Mouse (Mus musculus) neural tube, embryonic 11.5 days (tissue): Measurements from ENCODE around the gene Lrrc18. TPM values are rescaled to one million over a fixed set of nuclear protein-coding genes. Genes with fewer than 3 reads are reported as not detected.

ENCODE experiments used
- ATAC-seq: fragments of 200-750 bp; cut with Nextera tagmentation; 2 replicates; pipeline ENCODE4 v1.8.0; 2017; ENCODE audit warnings: moderate number of reproducible peaks, mild to moderate bottlenecking, moderate TSS enrichment, moderate library complexity; ENCODE audit not compliant: insufficient read depth, low FRiP score, low TSS enrichment
- DNase-seq: peaks from one replicate; pipeline ENCODE4 v3.0.0-alpha.2; 2015; ENCODE audit warnings: low spot score
- H3K27ac ChIP-seq: fragments of 300-500 bp; sonication (generic); 2 replicates; pipeline ENCODE4 v1.5.1; 2014; ENCODE audit warnings: low read depth, mild to moderate bottlenecking, low read length
- H3K27me3 ChIP-seq: fragments of 300-500 bp; sonication (generic); 2 replicates; pipeline ENCODE4 v1.6.1; 2014; ENCODE audit warnings: mild to moderate bottlenecking, low read length, mixed read lengths; ENCODE audit not compliant: control insufficient read depth, insufficient read depth
- H3K36me3 ChIP-seq: fragments of 300-500 bp; sonication (generic); 2 replicates; pipeline ENCODE4 v1.6.1; 2014; ENCODE audit warnings: mild to moderate bottlenecking, low read length, moderate library complexity, mixed read lengths; ENCODE audit not compliant: control insufficient read depth, insufficient read depth
- H3K4me1 ChIP-seq: fragments of 300-500 bp; sonication (generic); 2 replicates; pipeline ENCODE4 v1.6.1; 2014; ENCODE audit warnings: low read length, mixed read lengths; ENCODE audit not compliant: control insufficient read depth, insufficient read depth
- H3K4me2 ChIP-seq: fragments of 300-500 bp; sonication (generic); 2 replicates; pipeline ENCODE4 v1.6.1; 2014; ENCODE audit warnings: low read depth, mild to moderate bottlenecking, moderate library complexity
- H3K4me3 ChIP-seq: fragments of 300-500 bp; sonication (generic); 2 replicates; pipeline ENCODE4 v1.5.1; 2014; ENCODE audit warnings: low read depth, low read length
- H3K9ac ChIP-seq: fragments of 300-500 bp; sonication (generic); 2 replicates; pipeline ENCODE4 v1.6.1; 2014; ENCODE audit warnings: mild to moderate bottlenecking, low read length
- H3K9me3 ChIP-seq: fragments of 300-500 bp; sonication (generic); 2 replicates; pipeline ENCODE4 v1.6.1; 2016; ENCODE audit warnings: low read length; ENCODE audit not compliant: control insufficient read depth
- WGBS: fragments of 180-500 bp; shearing (Covaris S2); extraction: QIAGEN DNeasy Blood & Tissue Kit; methylation state at CpG from one replicate; pipeline ENCODE4 v1.1.7; 2014; 5-methylcytosine and 5-hydroxymethylcytosine counted together
- polyA plus RNA-seq: library from polyadenylated mRNA; unstranded; fragments of >200 nt; fragmentation: Nextera tagmentation; extraction: Ambion mirVana; gene quantifications from 2 replicates; pipeline ENCODE4 v1.2.1, GENCODE M21; 2014

Lrrc18 gene
- polyA plus RNA-seq: 0.20 and 0.24 TPM in 2 replicates

DNA sequence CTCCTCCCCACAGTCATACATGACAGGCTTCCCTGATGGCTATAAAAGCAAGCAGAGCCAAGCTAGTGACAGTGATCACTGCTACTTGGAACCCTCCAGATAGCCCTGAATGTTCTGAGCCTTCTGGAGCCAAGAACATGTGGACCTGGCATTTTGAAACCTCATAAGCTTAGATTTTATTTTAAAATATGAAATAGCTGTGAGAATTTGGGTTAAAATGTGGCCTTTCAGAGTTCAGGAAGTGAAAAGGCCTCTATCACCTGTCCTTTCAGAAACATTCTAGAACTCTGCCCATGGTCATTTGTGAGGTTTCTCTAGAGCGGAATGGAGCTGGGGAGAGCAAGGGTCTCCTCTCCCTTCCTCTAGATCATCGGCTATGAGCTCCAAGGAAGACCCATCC lies at the start of gene Lrrc18:
Gene Lrrc18 (plus strand): TSS at position 301 of the 400 bp plus-strand sequence.
- no peak within 1 kb of the TSS for H3K27ac ChIP-seq
- DNase-seq (no peak), ATAC-seq (no peak)
- H3K27me3 ChIP-seq: 0 out of 2 replicates have a peak, but pooled peaks cover 7% of the 10 kb centered on the region
- H3K4me1 ChIP-seq: peaks cover 10% of the 10 kb centered on the region; the same call in 1 of the 2 replicates
- H3K9ac ChIP-seq: no peak within 1 kb of the TSS
- no peak within 1 kb of the TSS for H3K4me3 ChIP-seq
- H3K4me2 ChIP-seq: no peak within 1 kb of the TSS
- H3K36me3 ChIP-seq: no peaks in the 10 kb centered on the region
- WGBS: 93% methylated on average over 2 of the region's 2 CpGs
- no peaks in the 10 kb centered on the region for H3K9me3 ChIP-seq

DNA sequence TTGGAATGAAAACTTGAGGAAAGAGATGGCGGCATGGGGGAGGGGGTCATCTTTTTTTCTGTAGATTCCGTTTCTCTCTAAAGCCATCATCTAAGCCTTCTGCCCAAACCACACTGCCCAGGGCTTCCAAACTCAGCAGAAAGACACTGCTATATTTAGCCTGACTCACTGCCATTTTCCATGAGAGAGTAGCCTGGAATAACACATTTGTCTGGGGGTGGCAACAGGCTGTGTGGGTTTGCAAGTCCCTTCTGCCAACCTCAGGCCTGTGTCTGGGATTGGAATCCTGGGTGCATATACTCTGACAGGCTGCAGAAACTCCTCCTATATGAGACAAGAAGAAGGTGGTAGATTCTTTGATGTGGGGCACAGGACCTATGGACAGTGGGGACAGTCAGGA lies 43.7 kb upstream of the Lrrc18 start:
- H3K4me2 ChIP-seq: no peak overlapping the region
- DNase-seq: no peak
- WGBS: 94% methylated on average over 2 of the region's 2 CpGs
- no peak overlapping the region for H3K4me3 ChIP-seq
- no peak overlapping the region for H3K9ac ChIP-seq
- H3K27me3 ChIP-seq: no peaks in the 10 kb centered on the region
- ATAC-seq: no peak
- no peak overlapping the region for H3K27ac ChIP-seq
- H3K9me3 ChIP-seq: no peaks in the 10 kb centered on the region
- no peaks in the 10 kb centered on the region for H3K36me3 ChIP-seq
- H3K4me1 ChIP-seq: peaks cover 4% of the 10 kb centered on the region; the same call in 1 of the 2 replicates

DNA sequence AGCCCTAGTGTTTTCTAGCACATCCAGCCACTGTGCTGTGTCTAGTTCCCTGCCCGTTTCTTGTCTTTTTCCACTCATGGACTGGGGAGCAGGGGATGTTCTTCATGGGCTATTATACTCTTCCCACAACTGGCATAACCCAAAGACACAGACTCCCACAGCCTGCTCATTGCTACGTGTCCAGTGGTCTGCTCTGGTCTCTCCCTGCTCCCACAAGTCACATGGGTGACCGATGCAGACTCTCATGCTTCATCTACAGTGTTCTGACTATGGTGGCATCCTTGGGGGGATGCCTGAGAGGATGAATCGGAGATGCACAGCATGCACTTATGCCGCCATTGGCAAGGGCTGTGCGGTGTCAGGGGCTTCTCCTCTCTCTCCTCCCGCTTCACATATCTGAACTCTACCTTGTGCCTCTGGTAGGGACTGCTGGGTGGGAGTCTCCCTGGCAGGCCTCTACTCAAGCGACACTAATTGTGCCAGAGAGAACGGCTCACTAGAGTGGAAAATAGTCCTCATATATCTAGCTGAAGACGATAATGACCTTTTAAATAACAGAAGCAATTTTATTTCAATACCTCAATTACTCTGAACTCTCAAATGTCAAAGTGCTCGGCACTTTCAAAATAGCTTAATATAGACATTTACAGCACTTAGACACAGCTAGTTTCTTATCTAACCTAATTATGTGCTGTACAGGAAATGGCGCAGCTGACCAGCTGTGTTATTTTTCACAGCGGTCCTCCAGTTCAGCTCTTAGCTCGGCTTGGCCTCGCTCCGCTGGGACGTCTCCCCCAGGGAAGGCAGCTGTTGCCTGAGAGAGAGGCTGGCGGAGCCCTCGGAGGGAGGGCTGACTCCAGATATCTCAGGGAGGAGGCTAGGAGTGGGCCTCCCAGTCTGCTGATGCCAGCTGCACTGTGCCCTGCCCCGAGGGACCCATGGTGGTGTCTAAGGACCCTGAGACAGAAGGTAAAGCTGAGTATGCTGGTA lies 40.6 kb upstream of the Lrrc18 start:
- WGBS: 57% methylated on average over 20 of the region's 20 CpGs
- Histone ChIP-seq H3K4me1 (peaks cover 4% of the 10 kb centered on the region; the same call in 1 of the 2 replicates), H3K36me3 (no peaks in the 10 kb centered on the region; the same call in 1 of the 2 replicates), H3K4me3 (no peak overlapping the region), H3K4me2 (no peak overlapping the region), H3K9ac (no peak overlapping the region), H3K27ac (no peak overlapping the region), H3K9me3 (no peaks in the 10 kb centered on the region), H3K27me3 (no peaks in the 10 kb centered on the region)
- DNase-seq (peak; percentile 55), ATAC-seq (0 out of 2 replicates have a peak, but pooled peaks have one; percentile 16)

DNA sequence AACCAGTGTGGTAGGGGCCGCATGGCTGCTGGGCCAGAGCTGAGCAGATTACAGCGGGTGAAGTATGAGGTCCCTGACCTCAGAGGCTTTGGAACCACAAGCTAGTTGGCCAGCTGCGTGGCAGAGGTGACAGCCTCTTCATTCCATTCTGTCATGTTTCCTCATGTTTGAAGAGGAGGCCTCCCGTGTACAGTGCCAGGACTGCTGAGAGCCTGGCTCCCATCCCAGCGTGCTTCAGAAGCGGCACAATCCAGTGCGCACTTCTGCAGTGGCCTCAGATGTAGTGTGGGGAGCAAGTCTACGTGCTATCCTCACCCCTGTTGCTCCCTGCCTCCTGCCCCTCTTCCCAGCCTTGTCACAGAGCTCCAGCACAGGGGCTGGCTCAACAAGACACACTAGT lies 34.7 kb upstream of the Lrrc18 start:
- ATAC-seq (no peak), DNase-seq (no peak)
- Histone ChIP-seq H3K27ac (no peak overlapping the region), H3K9me3 (no peaks in the 10 kb centered on the region), H3K4me3 (no peak overlapping the region), H3K27me3 (no peaks in the 10 kb centered on the region), H3K4me1 (0 out of 2 replicates have a peak, but pooled peaks cover 2% of the 10 kb centered on the region), H3K9ac (no peak overlapping the region), H3K36me3 (no peaks in the 10 kb centered on the region; the same call in 1 of the 2 replicates), H3K4me2 (no peak overlapping the region)
- 87% methylated on average over 8 of the region's 8 CpGs for WGBS

DNA sequence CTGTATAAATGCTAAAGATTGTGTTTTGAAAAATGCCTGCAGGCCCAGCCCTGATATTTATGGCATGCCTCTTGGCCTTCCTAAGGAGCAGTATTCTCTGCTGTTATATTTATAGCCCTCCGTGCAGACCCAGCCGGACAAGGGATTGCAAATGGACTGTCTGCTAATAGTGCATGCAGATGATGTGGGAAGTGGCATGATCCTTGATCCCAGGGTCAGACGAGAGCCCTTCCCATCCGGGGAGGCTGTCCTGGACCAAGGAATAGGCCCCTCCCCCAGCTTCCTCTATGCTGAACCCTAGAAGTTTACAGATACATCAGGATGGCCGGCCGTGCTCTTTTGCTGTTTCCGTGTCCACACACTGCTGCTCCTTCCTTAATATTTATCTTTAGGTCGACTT lies 32.5 kb upstream of the Lrrc18 start:
- WGBS: 56% methylated on average over 8 of the region's 8 CpGs
- Histone ChIP-seq H3K4me1 (0 out of 2 replicates have a peak, but pooled peaks cover 2% of the 10 kb centered on the region), H3K9ac (no peak overlapping the region), H3K9me3 (no peaks in the 10 kb centered on the region), H3K27me3 (no peaks in the 10 kb centered on the region), H3K36me3 (no peaks in the 10 kb centered on the region; the same call in 1 of the 2 replicates), H3K4me3 (no peak overlapping the region), H3K27ac (no peak overlapping the region), H3K4me2 (no peak overlapping the region)
- ATAC-seq (no peak), DNase-seq (no peak)

DNA sequence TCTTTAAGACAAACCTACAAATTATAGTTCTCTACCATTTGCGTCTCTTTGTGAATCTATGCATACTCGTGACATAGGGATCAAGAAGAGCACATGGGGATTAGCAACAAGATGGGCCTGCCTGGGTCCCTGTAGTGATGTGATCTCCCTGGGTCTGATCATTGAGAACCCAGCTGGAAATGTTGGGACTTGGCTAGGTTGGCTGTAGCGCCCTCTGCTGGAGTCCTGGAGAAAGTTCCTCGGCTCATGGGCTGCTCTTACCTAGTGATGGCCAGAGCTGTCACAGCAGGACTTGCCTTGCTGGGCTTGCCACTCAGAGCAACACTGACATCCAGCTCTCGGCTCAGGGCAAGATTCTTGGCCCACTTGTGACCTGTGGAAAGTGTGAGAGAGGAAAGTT lies 30.7 kb upstream of the Lrrc18 start:
- no peak overlapping the region for H3K4me3 ChIP-seq
- no peak overlapping the region for H3K4me2 ChIP-seq
- 0 out of 2 replicates have a peak, but pooled peaks cover 2% of the 10 kb centered on the region for H3K4me1 ChIP-seq
- no peak overlapping the region for H3K27ac ChIP-seq
- H3K9ac ChIP-seq: no peak overlapping the region
- H3K9me3 ChIP-seq: no peaks in the 10 kb centered on the region
- no peaks in the 10 kb centered on the region for H3K36me3 ChIP-seq
- DNase-seq (peak; percentile 78), ATAC-seq (no peak)
- WGBS: 34% methylated on average over 5 of the region's 5 CpGs
- H3K27me3 ChIP-seq: no peaks in the 10 kb centered on the region

DNA sequence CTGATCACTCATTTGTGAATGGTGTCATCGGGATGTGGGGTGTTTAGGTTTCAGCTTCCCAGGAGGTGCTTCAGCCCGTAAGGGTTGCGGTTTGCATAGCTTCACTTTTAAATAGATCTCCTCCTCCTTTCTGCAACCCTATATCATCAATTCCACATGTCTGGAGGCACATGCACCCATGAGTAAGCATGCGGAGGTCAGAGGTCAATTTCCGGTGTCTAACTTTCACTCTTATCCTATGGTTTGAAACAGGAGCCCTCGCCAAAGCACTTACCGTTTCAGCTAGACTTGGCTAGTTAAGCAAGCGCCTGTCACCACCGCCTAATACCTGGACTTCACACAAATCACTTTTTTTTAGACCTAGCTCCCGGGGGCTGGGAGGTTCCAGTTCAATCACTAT lies 26.4 kb upstream of the Lrrc18 start:
- H3K4me3 ChIP-seq: no peak overlapping the region
- no peaks in the 10 kb centered on the region for H3K4me1 ChIP-seq
- no peaks in the 10 kb centered on the region for H3K36me3 ChIP-seq
- ATAC-seq: no peak
- 75% methylated on average over 10 of the region's 10 CpGs for WGBS
- H3K27me3 ChIP-seq: no peaks in the 10 kb centered on the region
- no peaks in the 10 kb centered on the region for H3K9me3 ChIP-seq
- H3K27ac ChIP-seq: no peak overlapping the region
- H3K9ac ChIP-seq: no peak overlapping the region
- no peak overlapping the region for H3K4me2 ChIP-seq
- DNase-seq: no peak

DNA sequence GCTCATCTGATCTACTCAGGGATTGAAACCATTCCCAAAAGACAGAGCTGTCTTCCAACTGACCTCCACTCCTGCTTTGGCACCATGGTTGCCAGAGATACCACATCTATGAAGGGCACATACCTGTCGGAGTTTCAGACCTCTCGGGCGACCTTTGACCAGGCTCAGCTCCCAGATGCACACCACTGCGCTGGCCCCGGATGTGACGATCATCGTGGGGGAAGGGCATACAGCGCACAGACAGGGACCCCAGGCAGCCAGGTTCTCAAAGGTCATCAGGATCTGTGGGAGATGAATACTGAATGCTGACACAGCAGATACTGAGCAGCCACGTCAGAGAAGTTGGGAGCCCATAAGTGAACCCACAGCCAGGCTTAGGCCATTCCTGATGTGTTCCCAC lies 20.5 kb upstream of the Lrrc18 start:
- no peak overlapping the region for H3K4me3 ChIP-seq
- no peaks in the 10 kb centered on the region for H3K4me1 ChIP-seq
- no peak overlapping the region for H3K9ac ChIP-seq
- DNase-seq: no peak
- no peaks in the 10 kb centered on the region for H3K36me3 ChIP-seq
- ATAC-seq: no peak
- 73% methylated on average over 9 of the region's 9 CpGs for WGBS
- H3K27me3 ChIP-seq: no peaks in the 10 kb centered on the region
- no peak overlapping the region for H3K27ac ChIP-seq
- H3K4me2 ChIP-seq: no peak overlapping the region
- no peaks in the 10 kb centered on the region for H3K9me3 ChIP-seq
